Mouse (Mus musculus) kidney, adult 2 months (tissue): ENCODE measurements at regions not wholly inside any gene's neighbourhood (a gene's known extent, or its start where the extent isn't known, plus 50 kb on each side); places are given as distances from the start of the nearest gene placed in this dataset.

Source experiments
- DNase-seq: peaks from one replicate; pipeline ENCODE4 v3.0.0; 2021
- H3K27ac ChIP-seq: fragments of 200-500 bp; 2 replicates; pipeline ENCODE4 v1.5.1; 2012; ENCODE audit warnings: low read depth, low read length, control low read depth, inconsistent platforms; ENCODE audit not compliant: insufficient read depth
- H3K27me3 ChIP-seq: fragments of 200-500 bp; replicated peaks from 2 replicates; pipeline ENCODE4 v1.6.1; 2012; ENCODE audit warnings: mild to moderate bottlenecking, moderate library complexity, low read length, inconsistent platforms; ENCODE audit not compliant: control insufficient read depth, insufficient read depth
- H3K36me3 ChIP-seq: fragments of 200-500 bp; 2 replicates; pipeline ENCODE4 v1.6.1; 2012; ENCODE audit warnings: mild to moderate bottlenecking, moderate library complexity, low read length, inconsistent platforms; ENCODE audit not compliant: control insufficient read depth, insufficient read depth
- H3K4me1 ChIP-seq: fragments of 200-500 bp; 2 replicates; pipeline ENCODE4 v1.6.1; 2011; ENCODE audit warnings: low read length; ENCODE audit not compliant: control insufficient read depth, insufficient read depth
- H3K4me3 ChIP-seq: fragments of 200-500 bp; 2 replicates; pipeline ENCODE4 v1.5.1; 2011; ENCODE audit warnings: mild to moderate bottlenecking, low read depth, low read length, control low read depth; ENCODE audit not compliant: insufficient read depth
- CTCF ChIP-seq: fragments of 200-500 bp; conservative IDR thresholded peaks from 2 replicates; pipeline ENCODE4 v1.5.1; 2011; ENCODE audit warnings: low read depth, mild to moderate bottlenecking, control low read depth, low read length, moderate library complexity, mixed read lengths; ENCODE audit not compliant: insufficient read depth, insufficient read length
- POLR2A ChIP-seq: fragments of 200-500 bp; IDR thresholded peaks from one replicate; pipeline ENCODE4 v1.6.1; 2011; ENCODE audit warnings: low read depth, low read length, control low read depth
- WGBS: fragments of 180-500 bp; shearing (Covaris S2); methylation state at CpG from one replicate; pipeline ENCODE4 v1.1.7; 2018; 5-methylcytosine and 5-hydroxymethylcytosine counted together

- WGBS = 72% methylated on average over 3 of the region's 3 CpGs
- no peak overlapping the region for H3K27ac ChIP-seq
- no peak for TF ChIP-seq POLR2A
These were observed 689.9 kb upstream of the Tmem132c start for GRCm38 (mm10) chr5:126551676-126552075.

GRCm38 (mm10) chr5:126559011-126559410, 682.6 kb upstream of the Tmem132c start:
- Histone ChIP-seq H3K27me3 (no peaks in the 10 kb centered on the region), H3K27ac (no peak overlapping the region), H3K4me1 (no peaks in the 10 kb centered on the region), H3K36me3 (no peaks in the 10 kb centered on the region), H3K4me3 (no peak overlapping the region)
- no peak for DNase-seq
- no peak for TF ChIP-seq CTCF
- no peak for TF ChIP-seq POLR2A
- 34% methylated on average over 4 of the region's 4 CpGs for WGBS

More at GRCm38 (mm10) chr5:126551676-126552075, 689.9 kb upstream of the Tmem132c start:
- Histone ChIP-seq H3K4me1 (no peaks in the 10 kb centered on the region), H3K36me3 (no peaks in the 10 kb centered on the region), H3K27me3 (no peaks in the 10 kb centered on the region), H3K4me3 (no peak overlapping the region)
- DNase-seq = no peak

- H3K4me3 ChIP-seq = no peak overlapping the region
- TF ChIP-seq CTCF = no peak
- no peak for TF ChIP-seq POLR2A
- no peaks in the 10 kb centered on the region for H3K36me3 ChIP-seq
- no peaks in the 10 kb centered on the region for H3K4me1 ChIP-seq
- 58% methylated on average over 2 of the region's 2 CpGs for WGBS
- no peaks in the 10 kb centered on the region for H3K27me3 ChIP-seq
- DNase-seq = peak; percentile 22
- no peak overlapping the region for H3K27ac ChIP-seq
These were observed 675.8 kb upstream of the Tmem132c start for GRCm38 (mm10) chr5:126565817-126566216.

- Histone ChIP-seq H3K27me3 (no peaks in the 10 kb centered on the region), H3K4me1 (no peaks in the 10 kb centered on the region)
These were observed 675.4 kb upstream of the Tmem132c start for GRCm38 (mm10) chr5:126566226-126566625.

GRCm38 (mm10) chr5:126573766-126574165, 667.8 kb upstream of the Tmem132c start:
- no peak for DNase-seq
- Histone ChIP-seq H3K36me3 (no peaks in the 10 kb centered on the region), H3K27ac (no peak overlapping the region), H3K4me3 (no peak overlapping the region), H3K4me1 (no peaks in the 10 kb centered on the region), H3K27me3 (no peaks in the 10 kb centered on the region)
- TF ChIP-seq POLR2A = no peak
- TF ChIP-seq CTCF = no peak; the same call in 1 of the 2 replicates
- 69% methylated on average over 2 of the region's 2 CpGs for WGBS

More at GRCm38 (mm10) chr5:126566226-126566625, 675.4 kb upstream of the Tmem132c start:
- TF ChIP-seq POLR2A = no peak
- TF ChIP-seq CTCF = no peak
- Histone ChIP-seq H3K4me3 (no peak overlapping the region), H3K36me3 (no peaks in the 10 kb centered on the region), H3K27ac (no peak overlapping the region)
- DNase-seq = no peak
- 58% methylated on average over 6 of the region's 6 CpGs for WGBS

- Histone ChIP-seq H3K36me3 (no peaks in the 10 kb centered on the region), H3K27ac (no peak overlapping the region), H3K27me3 (no peaks in the 10 kb centered on the region), H3K4me1 (no peaks in the 10 kb centered on the region), H3K4me3 (no peak overlapping the region)
- DNase-seq = no peak
- 39% methylated on average over 12 of the region's 12 CpGs for WGBS
- TF ChIP-seq CTCF (no peak), POLR2A (no peak)
These were observed 643.8 kb upstream of the Tmem132c start for GRCm38 (mm10) chr5:126597786-126598330.

- TF ChIP-seq POLR2A (no peak), CTCF (no peak)
- no peaks in the 10 kb centered on the region for H3K27me3 ChIP-seq
- 77% methylated on average over 5 of the region's 5 CpGs for WGBS
- no peak overlapping the region for H3K27ac ChIP-seq
- no peaks in the 10 kb centered on the region for H3K36me3 ChIP-seq
- DNase-seq = no peak
- no peaks in the 10 kb centered on the region for H3K4me1 ChIP-seq
- no peak overlapping the region for H3K4me3 ChIP-seq
These were observed 642.0 kb upstream of the Tmem132c start for GRCm38 (mm10) chr5:126599561-126599960.
